Mouse (Mus musculus): ENCODE data around the gene Cdk13.
A peak's percentile ranks its signal among the peaks of the same experiment; 100 is the strongest.

The Cdk13 gene

GRCm38 (mm10) chr13:17804909-17805613 lies at the start of gene Cdk13:
Gene Cdk13, minus strand, starts transcription at chr13:17805097.
- peak; percentile 98 for DNase-seq (ENCODE audit: low spot score)

GRCm38 (mm10) chr13:17843336-17843735 lies 38.4 kb upstream of the Cdk13 start:
- no peak for DNase-seq (ENCODE audit: low spot score)

- DNase-seq (ENCODE audit: low spot score) = no peak
Measured at GRCm38 (mm10) chr13:17842756-17843155, 37.9 kb upstream of the Cdk13 start.

- DNase-seq (ENCODE audit: low spot score) = no peak
Measured at GRCm38 (mm10) chr13:17839137-17839536, 34.2 kb upstream of the Cdk13 start.

GRCm38 (mm10) chr13:17838484-17838851 lies 33.6 kb upstream of the Cdk13 start:
- DNase-seq (ENCODE audit: low spot score) = no peak

- DNase-seq (ENCODE audit: low spot score) = no peak
Measured at GRCm38 (mm10) chr13:17837610-17838483, 33.0 kb upstream of the Cdk13 start.

- no peak for DNase-seq (ENCODE audit: low spot score)
Measured at GRCm38 (mm10) chr13:17836808-17837207, 31.9 kb upstream of the Cdk13 start.

- DNase-seq (ENCODE audit: low spot score) = no peak
Measured at GRCm38 (mm10) chr13:17832940-17833339, 28.0 kb upstream of the Cdk13 start.

- DNase-seq (ENCODE audit: low spot score) = no peak
Measured at GRCm38 (mm10) chr13:17817226-17817625, 12.3 kb upstream of the Cdk13 start.

GRCm38 (mm10) chr13:17805614-17805975 lies 698 bp upstream of the Cdk13 start:
- DNase-seq (ENCODE audit: low spot score) = no peak

- DNase-seq (ENCODE audit: low spot score) = peak; percentile 38
Measured at GRCm38 (mm10) chr13:17804058-17804841, 647 bp downstream of the Cdk13 start.

- peak; percentile 32 for DNase-seq (ENCODE audit: low spot score)
Measured at GRCm38 (mm10) chr13:17803331-17804057, 1.4 kb downstream of the Cdk13 start.

GRCm38 (mm10) chr13:17802880-17803279 lies 2.0 kb downstream of the Cdk13 start:
- no peak for DNase-seq (ENCODE audit: low spot score)

- no peak for DNase-seq (ENCODE audit: low spot score)
Measured at GRCm38 (mm10) chr13:17799735-17800134, 5.2 kb downstream of the Cdk13 start.

GRCm38 (mm10) chr13:17795757-17796456 lies 9.0 kb downstream of the Cdk13 start:
- DNase-seq (ENCODE audit: low spot score) = no peak

- no peak for DNase-seq (ENCODE audit: low spot score)
Measured at GRCm38 (mm10) chr13:17783643-17784042, 21.3 kb downstream of the Cdk13 start.

GRCm38 (mm10) chr13:17779923-17780322 lies 25.0 kb downstream of the Cdk13 start:
- no peak for DNase-seq (ENCODE audit: low spot score)

- DNase-seq (ENCODE audit: low spot score) = no peak
Measured at GRCm38 (mm10) chr13:17776303-17776702, 28.6 kb downstream of the Cdk13 start.

- no peak for DNase-seq (ENCODE audit: low spot score)
Measured at GRCm38 (mm10) chr13:17775364-17775763, 29.5 kb downstream of the Cdk13 start.

- DNase-seq (ENCODE audit: low spot score) = no peak
Measured at GRCm38 (mm10) chr13:17773112-17773511, 31.8 kb downstream of the Cdk13 start.

- peak; percentile 51 for DNase-seq (ENCODE audit: low spot score)
Measured at GRCm38 (mm10) chr13:17772574-17772973, 32.3 kb downstream of the Cdk13 start.
